Mouse (Mus musculus) CH12.LX (cell line): ENCODE measurements around the gene Ap4b1. TPM values are rescaled to one million over a fixed set of nuclear protein-coding genes. Genes with fewer than 3 reads are reported as not detected.
A peak's percentile ranks its signal among the peaks of the same experiment; 100 is the strongest.

Source experiments
- DNase-seq: peaks from one replicate; pipeline ENCODE4 v3.0.0-alpha.2; 2013; ENCODE audit errors: extremely low read depth
- H3K27ac ChIP-seq: 2 replicates; pipeline ENCODE4 v1.5.1; 2012; ENCODE audit warnings: low read depth, mild to moderate bottlenecking, control low read depth, moderate library complexity; ENCODE audit not compliant: insufficient read depth
- H3K27me3 ChIP-seq: replicated peaks from 2 replicates; pipeline ENCODE3; 2012; ENCODE audit warnings: inconsistent platforms
- H3K36me3 ChIP-seq, 2 experiments: replicated peaks in 1 of 2; 2 replicates each; pipeline versions ENCODE3 to v1.6.1; 2012; ENCODE audit warnings: inconsistent platforms in 1 of 2, low read length in 1 of 2, mild to moderate bottlenecking in 1 of 2, mixed read lengths in 1 of 2, moderate library complexity in 1 of 2; ENCODE audit not compliant: control insufficient read depth in 1 of 2, insufficient read depth in 1 of 2
- H3K4me1 ChIP-seq, 2 experiments: 2 replicates each; pipeline ENCODE4 v1.6.1; 2012; ENCODE audit warnings: inconsistent platforms in 1 of 2, moderate library complexity in 1 of 2; ENCODE audit not compliant: insufficient read depth in 2 of 2, control insufficient read depth in 1 of 2
- H3K4me2 ChIP-seq: 2 replicates; pipeline ENCODE4 v1.6.1; 2012; ENCODE audit warnings: low read depth, mild to moderate bottlenecking, control low read depth; ENCODE audit not compliant: poor library complexity, insufficient read depth, severe bottlenecking
- H3K4me3 ChIP-seq, 3 experiments: fragments of 150-350 bp in 1 of 3; sonication (generic) in 1 of 3; replicated peaks in 1 of 3; 2 replicates each; pipeline versions ENCODE3 to v1.5.1; 2011 to 2012; ENCODE audit warnings: low read depth in 2 of 3, low read length in 2 of 3, mild to moderate bottlenecking in 2 of 3, moderate library complexity in 2 of 3, control low read depth in 1 of 3, improper control_type of control experiment in 1 of 3, inconsistent platforms in 1 of 3, mixed read lengths in 1 of 3; ENCODE audit not compliant: poor library complexity in 1 of 3
- H3K79me2 ChIP-seq: replicated peaks from 2 replicates; pipeline ENCODE4 v1.6.1; 2012; ENCODE audit warnings: mild to moderate bottlenecking, moderate library complexity; ENCODE audit not compliant: control insufficient read depth, poor library complexity, insufficient read depth, severe bottlenecking; ENCODE audit errors: extremely low read depth
- H3K9ac ChIP-seq: 2 replicates; pipeline ENCODE4 v1.6.1; 2012; ENCODE audit warnings: low read depth, mild to moderate bottlenecking, control low read depth, moderate library complexity; ENCODE audit not compliant: insufficient read depth
- H3K9me3 ChIP-seq: replicated peaks from 2 replicates; pipeline ENCODE3; 2012; ENCODE audit warnings: low read length, inconsistent platforms, mixed read lengths
- BHLHE40 ChIP-seq: IDR thresholded peaks from 2 replicates; pipeline ENCODE4 v1.6.1; 2011; ENCODE audit warnings: mild to moderate bottlenecking, low read depth, low read length, improper control_type of control experiment
- CHD1 ChIP-seq: IDR thresholded peaks from 2 replicates; pipeline ENCODE4 v1.6.1; 2012; ENCODE audit warnings: low read depth, low read length, improper control_type of control experiment, inconsistent platforms
- E2F4 ChIP-seq: IDR thresholded peaks from 2 replicates; pipeline ENCODE4 v1.6.1; 2011; ENCODE audit warnings: low read depth, low read length, improper control_type of control experiment; ENCODE audit not compliant: insufficient replicate concordance
- EP300 ChIP-seq: IDR thresholded peaks from 2 replicates; pipeline ENCODE4 v1.6.1; 2011; ENCODE audit warnings: low read length, improper control_type of control experiment
- ETS1 ChIP-seq: conservative IDR thresholded peaks from 2 replicates; pipeline ENCODE4 v1.6.1; 2012; ENCODE audit warnings: low read depth, mild to moderate bottlenecking, inconsistent platforms, low read length, improper control_type of control experiment, moderate library complexity
- HCFC1 ChIP-seq: IDR thresholded peaks from 2 replicates; pipeline ENCODE4 v1.6.1; 2012; ENCODE audit warnings: low read depth, mild to moderate bottlenecking, inconsistent platforms, low read length, improper control_type of control experiment
- IRF4 ChIP-seq: IDR thresholded peaks from 2 replicates; pipeline ENCODE4 v1.6.1; 2014; ENCODE audit warnings: low read depth, mild to moderate bottlenecking, inconsistent platforms, low read length, improper control_type of control experiment
- JUN ChIP-seq: IDR thresholded peaks from 2 replicates; pipeline ENCODE4 v1.6.1; 2011; ENCODE audit warnings: low read depth, mild to moderate bottlenecking, low read length, improper control_type of control experiment, moderate library complexity; ENCODE audit not compliant: insufficient read depth
- JUND ChIP-seq: conservative IDR thresholded peaks from 2 replicates; pipeline ENCODE4 v1.6.1; 2011; ENCODE audit warnings: low read depth, low read length, improper control_type of control experiment
- MXI1 ChIP-seq: IDR thresholded peaks from 2 replicates; pipeline ENCODE4 v1.6.1; 2011; ENCODE audit warnings: mild to moderate bottlenecking, low read depth, low read length, improper control_type of control experiment
- MYC ChIP-seq: IDR thresholded peaks from 2 replicates; pipeline ENCODE4 v1.6.1; 2011; ENCODE audit warnings: low read depth, mild to moderate bottlenecking, improper control_type of control experiment, low read length
- PAX5 ChIP-seq: IDR thresholded peaks from 2 replicates; pipeline ENCODE4 v1.6.1; 2012; ENCODE audit warnings: low read length, inconsistent platforms, mixed read lengths
- RAD21 ChIP-seq: IDR thresholded peaks from 2 replicates; pipeline ENCODE4 v1.6.1; 2011; ENCODE audit warnings: low read depth, mild to moderate bottlenecking, low read length, improper control_type of control experiment, moderate library complexity
- SMC3 ChIP-seq: IDR thresholded peaks from 2 replicates; pipeline ENCODE4 v1.6.1; 2011; ENCODE audit warnings: low read depth, low read length, improper control_type of control experiment
- USF2 ChIP-seq: conservative IDR thresholded peaks from 2 replicates; pipeline ENCODE4 v1.6.1; 2011; ENCODE audit warnings: low read depth, low read length, improper control_type of control experiment
- ZKSCAN1 ChIP-seq: IDR thresholded peaks from 2 replicates; pipeline ENCODE4 v1.6.1; 2012; ENCODE audit warnings: low read depth, inconsistent platforms, low read length, improper control_type of control experiment, borderline replicate concordance
- ZNF384 ChIP-seq: IDR thresholded peaks from 2 replicates; pipeline ENCODE4 v1.6.1; 2012; ENCODE audit warnings: low read depth, low read length, improper control_type of control experiment, inconsistent platforms
- dilution Hi-C: fragments of 300-500 bp; cut with MboI; formaldehyde crosslinking; loops from 2 replicates; pipeline ENCODE4 v1.14.3; 2020; ENCODE audit warnings: low sequenced_read_pairs; ENCODE audit not compliant: extremely low pct_unique_long_range_greater_than_20kb, extremely low pct_ligation_motif_present
- in situ Hi-C: fragments of 300-500 bp; cut with MboI; formaldehyde crosslinking; loops from 3 replicates; pipeline ENCODE4 v1.14.3; 2019; ENCODE audit warnings: low sequenced_read_pairs, low pct_ligation_motif_present, low pct_unique_long_range_greater_than_20kb, mixed read lengths
- polyA plus RNA-seq: library from polyadenylated mRNA; unstranded; fragments of >175 nt; gene quantifications from 2 replicates; pipeline ENCODE4 v1.2.1, GENCODE M21; 2012; ENCODE audit warnings: low read depth; ENCODE audit not compliant: insufficient read length
- total RNA-seq, 2 experiments: library from RNA; depleted of rRNA; stranded (reverse); fragments of 300-350 nt in 1 of 2; fragments of >200 nt in 1 of 2; gene quantifications; 2 replicates each; pipeline ENCODE4 v1.2.3; 2012 to 2014

Ap4b1 gene
- total and polyA plus RNA-seq, 3 experiments = 19.8 to 31.9 (median 23.1) TPM

- no peak for TF ChIP-seq PAX5
- no peak for TF ChIP-seq RAD21
- TF ChIP-seq CHD1 = no peak; the same call in 1 of the 2 replicates
- peak; percentile 30; the same call in 1 of the 2 replicates for TF ChIP-seq HCFC1
- peak; percentile 89 for TF ChIP-seq IRF4
- peak; percentile 9; the same call in 1 of the 2 replicates for TF ChIP-seq SMC3
- TF ChIP-seq MXI1 = no peak; the same call in 1 of the 2 replicates
- TF ChIP-seq MYC = peak; percentile 88
- peak; percentile 35; the same call in 1 of the 2 replicates for TF ChIP-seq JUN
- TF ChIP-seq ETS1 = peak; percentile 95
- no peak for TF ChIP-seq ZNF384
- peak; percentile 79; the same call in 1 of the 2 replicates for TF ChIP-seq EP300
- peak; percentile 56 for TF ChIP-seq JUND
- TF ChIP-seq ZKSCAN1 = no peak; the same call in 1 of the 2 replicates
- TF ChIP-seq E2F4 = no peak
These were observed 41.5 kb downstream of the Ap4b1 start (continued) for GRCm38 (mm10) chr3:103850644-103851363.

GRCm38 (mm10) chr3:103851481-103851880 lies 42.2 kb downstream of the Ap4b1 start:
- in situ Hi-C loops = no loop called here
- Histone ChIP-seq H3K79me2 (peaks cover 18% of the 10 kb centered on the region), H3K9ac (peak overlapping the region; percentile 82), H3K4me1 (peaks cover 5 to 78% of the 10 kb centered on the region in 2 experiments), H3K27ac (peak overlapping the region; percentile 100), H3K4me2 (peak overlapping the region; percentile 100), H3K9me3 (no peaks in the 10 kb centered on the region), H3K27me3 (no peaks in the 10 kb centered on the region), H3K4me3 (peak overlapping the region; percentile 38 to 63 (median 44)), H3K36me3 (peaks cover 10 to 32% of the 10 kb centered on the region in 2 experiments)
- no peak for DNase-seq
- TF ChIP-seq USF2 (no peak), ETS1 (peak; percentile 43; the same call in 1 of the 2 replicates), JUN (no peak), IRF4 (peak; percentile 20; the same call in 1 of the 2 replicates), BHLHE40 (peak; percentile 30; the same call in 1 of the 2 replicates)
- dilution Hi-C loops = no loop called here
